24 mouse cellular contexts compared by ENCODE assay signal in the genomic region with DNA sequence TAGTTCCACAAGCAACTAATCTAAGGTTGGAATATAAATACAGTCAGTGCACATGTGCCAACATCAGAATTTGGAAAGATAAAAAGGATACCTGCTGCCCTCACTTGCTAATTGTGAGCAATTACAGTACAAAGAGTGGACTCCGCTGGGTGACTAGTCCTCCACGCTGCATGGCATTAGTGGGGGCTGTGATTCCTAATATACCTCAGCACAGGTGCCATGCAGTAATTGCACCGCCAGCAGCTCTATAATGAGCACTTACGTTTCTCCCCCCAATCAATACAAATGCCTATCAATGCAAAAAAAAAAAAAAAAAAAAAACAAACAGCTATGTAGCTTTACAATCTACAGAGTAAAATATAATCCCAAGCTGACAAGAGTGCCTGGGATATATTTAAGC.
DNase-seq lines count a peak whose midpoint lies in the region; ATAC-seq and TF ChIP-seq lines count a peak whose summit lies in the region.
"Had no signal": no experiment of that assay in that cellular context is flagged by ENCODE, and none has a peak within 500 bp of the region (broad histone marks: within the 10 kb centered on the region; RNA-seq: fewer than 3 reads in every experiment).

No protein-coding gene starts in this region.

- H3K27ac ChIP-seq in forebrain, embryonic 11.5 days (ENCODE audit: low read depth, low read length) = no peak overlapping the region
- H3K27ac ChIP-seq in forebrain, embryonic 10.5 days = no peak overlapping the region
- no peak overlapping the region for H3K27ac ChIP-seq in forebrain, embryonic 14.5 days (ENCODE audit: low read depth, low read length)
- H3K27ac ChIP-seq in forebrain, embryonic 15.5 days (replicated peaks) = no peak overlapping the region
- H3K27ac ChIP-seq in midbrain, postnatal 0 days (ENCODE audit: low read depth, low read length) = no peak overlapping the region
- H3K27ac ChIP-seq in midbrain, embryonic 14.5 days (replicated peaks; ENCODE audit: low read depth, low read length) = no peak overlapping the region
- H3K27ac ChIP-seq: embryonic facial prominence, embryonic 10.5 days; embryonic facial prominence, embryonic 12.5 days had no signal

- H3K4me2 ChIP-seq in forebrain, embryonic 11.5 days (ENCODE audit: low read depth, low read length, severe bottlenecking) = no peak overlapping the region
- no peak overlapping the region for H3K4me2 ChIP-seq in forebrain, embryonic 14.5 days (ENCODE audit: low read length)
- no peak overlapping the region for H3K4me2 ChIP-seq in forebrain, embryonic 15.5 days (replicated peaks)
- H3K4me2 ChIP-seq in midbrain, postnatal 0 days (ENCODE audit: low read depth, low read length, poor library complexity, severe bottlenecking) = no peak overlapping the region
- no peak overlapping the region for H3K4me2 ChIP-seq in midbrain, embryonic 14.5 days (ENCODE audit: low read length)
- H3K4me2 ChIP-seq: embryonic facial prominence, embryonic 12.5 days had no signal

- TF ChIP-seq CTCF in midbrain, postnatal 0 days (IDR thresholded peaks at IDR 0.05) = no peak

- WGBS in forebrain, embryonic 11.5 days = 89% methylated on average over 4 of the region's 4 CpGs
- WGBS in forebrain, embryonic 10.5 days = 84% methylated on average over 4 of the region's 4 CpGs
- WGBS in forebrain, embryonic 14.5 days = 73% methylated on average over 4 of the region's 4 CpGs
- 81% methylated on average over 4 of the region's 4 CpGs for WGBS in forebrain, embryonic 15.5 days
- 89% methylated on average over 4 of the region's 4 CpGs for WGBS in midbrain, postnatal 0 days
- 82% methylated on average over 4 of the region's 4 CpGs for WGBS in midbrain, embryonic 14.5 days

- no peaks in the 10 kb centered on the region for H3K9me3 ChIP-seq in forebrain, embryonic 11.5 days (ENCODE audit: control insufficient read depth, low read length)
- H3K9me3 ChIP-seq in forebrain, embryonic 10.5 days = no peaks in the 10 kb centered on the region
- no peaks in the 10 kb centered on the region for H3K9me3 ChIP-seq in forebrain, embryonic 14.5 days (replicated peaks; ENCODE audit: control insufficient read depth, low read length)
- no peaks in the 10 kb centered on the region for H3K9me3 ChIP-seq in forebrain, embryonic 15.5 days
- no peaks in the 10 kb centered on the region for H3K9me3 ChIP-seq in midbrain, postnatal 0 days (ENCODE audit: low read length)
- no peaks in the 10 kb centered on the region for H3K9me3 ChIP-seq in midbrain, embryonic 14.5 days (ENCODE audit: control insufficient read depth, low read length)
- H3K9me3 ChIP-seq: embryonic facial prominence, embryonic 10.5 days; embryonic facial prominence, embryonic 12.5 days; G1E had no signal

- no peak for DNase-seq in forebrain, embryonic 11.5 days (ENCODE audit: low spot score)
- DNase-seq in forebrain, embryonic 10.5 days (ENCODE audit: extremely low spot score, low spot score) = no peak
- DNase-seq in forebrain, embryonic 14.5 days (ENCODE audit: low spot score) = peak; percentile 9
- DNase-seq in midbrain, postnatal 0 days (ENCODE audit: low spot score) = peak; percentile 2
- no peak for DNase-seq in midbrain, embryonic 14.5 days
- DNase-seq: adrenal gland, adult 8-10 months; adrenal gland, postnatal 14 days; adrenal gland, postnatal 36 days; B cell, adult 2 months; cerebellum, adult 11-12 months; cerebellum, adult 2 months; cerebellum, adult 9-10 months; cerebellum, postnatal 10 days; cerebellum, postnatal 25 days; forebrain, postnatal 0 days had no signal

- H3K4me1 ChIP-seq in forebrain, embryonic 11.5 days (replicated peaks; ENCODE audit: control insufficient read depth, insufficient read depth, low read length) = no peaks in the 10 kb centered on the region
- no peaks in the 10 kb centered on the region for H3K4me1 ChIP-seq in forebrain, embryonic 10.5 days
- H3K4me1 ChIP-seq in forebrain, embryonic 14.5 days (ENCODE audit: control insufficient read depth, insufficient read depth, low read length) = no peaks in the 10 kb centered on the region
- H3K4me1 ChIP-seq in forebrain, embryonic 15.5 days = no peaks in the 10 kb centered on the region
- no peaks in the 10 kb centered on the region for H3K4me1 ChIP-seq in midbrain, postnatal 0 days (ENCODE audit: insufficient read depth, low read length)
- H3K4me1 ChIP-seq in midbrain, embryonic 14.5 days (ENCODE audit: control insufficient read depth, insufficient read depth, low read length) = no peaks in the 10 kb centered on the region
- H3K4me1 ChIP-seq: embryonic facial prominence, embryonic 10.5 days; embryonic facial prominence, embryonic 12.5 days had no signal

- no peaks in the 10 kb centered on the region for H3K36me3 ChIP-seq in forebrain, embryonic 11.5 days (ENCODE audit: control insufficient read depth, insufficient read depth, low read length)
- no peaks in the 10 kb centered on the region for H3K36me3 ChIP-seq in forebrain, embryonic 10.5 days (replicated peaks)
- H3K36me3 ChIP-seq in forebrain, embryonic 14.5 days (ENCODE audit: control insufficient read depth, insufficient read depth, low read length) = no peaks in the 10 kb centered on the region
- no peaks in the 10 kb centered on the region for H3K36me3 ChIP-seq in forebrain, embryonic 15.5 days
- H3K36me3 ChIP-seq in midbrain, postnatal 0 days (ENCODE audit: insufficient read depth, low read length) = no peaks in the 10 kb centered on the region
- H3K36me3 ChIP-seq in midbrain, embryonic 14.5 days (ENCODE audit: control insufficient read depth, insufficient read depth, low read length) = no peaks in the 10 kb centered on the region
- H3K36me3 ChIP-seq: embryonic facial prominence, embryonic 10.5 days; embryonic facial prominence, embryonic 12.5 days; G1E had no signal

- 0 out of 2 replicates have a peak, but pooled peaks have one; percentile 66 for ATAC-seq in forebrain, embryonic 11.5 days (replicated peaks; ENCODE audit: low FRiP score)
- ATAC-seq in forebrain, embryonic 14.5 days = no peak
- ATAC-seq in forebrain, embryonic 15.5 days (replicated peaks) = no peak
- ATAC-seq in midbrain, postnatal 0 days (ENCODE audit: low FRiP score) = no peak
- ATAC-seq in midbrain, embryonic 14.5 days (ENCODE audit: low FRiP score, low TSS enrichment) = no peak
- no peak for ATAC-seq in inflammation-experienced regulatory T-cells, adult 6 months
- ATAC-seq: activated CD4-positive, CD25-positive, alpha-beta regulatory T cell, adult 4 months; CD4-positive, CD25-positive, alpha-beta regulatory T cell, adult 4 months; forebrain, postnatal 0 days; Patski had no signal

- H3K27me3 ChIP-seq in forebrain, embryonic 11.5 days (ENCODE audit: control insufficient read depth, insufficient read depth, low read length) = no peaks in the 10 kb centered on the region
- no peaks in the 10 kb centered on the region for H3K27me3 ChIP-seq in forebrain, embryonic 10.5 days (ENCODE audit: poor library complexity, severe bottlenecking)
- H3K27me3 ChIP-seq in forebrain, embryonic 14.5 days (replicated peaks; ENCODE audit: control insufficient read depth, insufficient read depth, low read length) = no peaks in the 10 kb centered on the region
- no peaks in the 10 kb centered on the region for H3K27me3 ChIP-seq in forebrain, embryonic 15.5 days
- H3K27me3 ChIP-seq in midbrain, postnatal 0 days (ENCODE audit: insufficient read depth, low read length) = no peaks in the 10 kb centered on the region
- H3K27me3 ChIP-seq in midbrain, embryonic 14.5 days (ENCODE audit: control insufficient read depth, insufficient read depth, low read length) = no peaks in the 10 kb centered on the region
- H3K27me3 ChIP-seq: CH12.LX; embryonic facial prominence, embryonic 12.5 days had no signal

- no peak overlapping the region for H3K4me3 ChIP-seq in forebrain, embryonic 11.5 days (ENCODE audit: low read depth, low read length)
- H3K4me3 ChIP-seq in forebrain, embryonic 10.5 days = no peak overlapping the region
- no peak overlapping the region for H3K4me3 ChIP-seq in forebrain, embryonic 14.5 days (ENCODE audit: low read depth, low read length)
- no peak overlapping the region for H3K4me3 ChIP-seq in forebrain, embryonic 15.5 days
- H3K4me3 ChIP-seq in midbrain, postnatal 0 days (ENCODE audit: low read depth, low read length) = no peak overlapping the region
- H3K4me3 ChIP-seq in midbrain, embryonic 14.5 days (replicated peaks; ENCODE audit: low read depth, low read length) = no peak overlapping the region
- H3K4me3 ChIP-seq: embryonic facial prominence, embryonic 10.5 days; embryonic facial prominence, embryonic 12.5 days had no signal

- no peak overlapping the region for H3K9ac ChIP-seq in forebrain, embryonic 11.5 days (ENCODE audit: low read length)
- H3K9ac ChIP-seq in forebrain, embryonic 14.5 days (ENCODE audit: low read length) = no peak overlapping the region
- no peak overlapping the region for H3K9ac ChIP-seq in forebrain, embryonic 15.5 days (replicated peaks)
- H3K9ac ChIP-seq in midbrain, postnatal 0 days (replicated peaks; ENCODE audit: low read length, poor library complexity, severe bottlenecking) = no peak overlapping the region
- H3K9ac ChIP-seq in midbrain, embryonic 14.5 days (replicated peaks; ENCODE audit: low read length) = no peak overlapping the region
- H3K9ac ChIP-seq: embryonic facial prominence, embryonic 12.5 days; forebrain, postnatal 0 days had no signal

Comparison
In these comparisons a context has a peak if more than half of its experiments do, and no peak if none do; other contexts are left out.
1. DNase-seq: peak in forebrain, embryonic 14.5 days (single experiment) and midbrain, postnatal 0 days (single experiment); none in forebrain, embryonic 11.5 days (single experiment), forebrain, embryonic 10.5 days (single experiment) and midbrain, embryonic 14.5 days (single experiment).